Mouse (Mus musculus) ES-E14 (cell line): ENCODE data around the gene Txndc16. TPM values are rescaled to one million over a fixed set of nuclear protein-coding genes. Genes with fewer than 3 reads are reported as not detected.

Experiments
- DNase-seq: peaks from one replicate; pipeline ENCODE4 v3.0.0-alpha.2; 2013; ENCODE audit warnings: low read depth, low spot score
- H3K27ac ChIP-seq: 2 replicates; pipeline ENCODE4 v1.5.1; 2012; ENCODE audit warnings: low read depth, mild to moderate bottlenecking, low read length, moderate library complexity, mixed read lengths; ENCODE audit not compliant: poor library complexity, insufficient read depth, severe bottlenecking
- H3K36me3 ChIP-seq: 2 replicates; pipeline ENCODE4 v1.6.1; 2012; ENCODE audit warnings: mild to moderate bottlenecking, low read length, moderate library complexity, mixed read lengths; ENCODE audit not compliant: control insufficient read depth, poor library complexity, insufficient read depth, severe bottlenecking
- H3K4me1 ChIP-seq, 2 experiments: fragments of 150-350 bp in 1 of 2; sonication (generic) in 1 of 2; 2 replicates each; pipeline ENCODE4 v1.6.1; 2012; ENCODE audit warnings: low read length in 2 of 2, mild to moderate bottlenecking in 1 of 2, mixed read lengths in 1 of 2; ENCODE audit not compliant: control insufficient read depth in 2 of 2, insufficient read depth in 2 of 2, poor library complexity in 1 of 2
- H3K4me3 ChIP-seq, 2 experiments: fragments of 150-350 bp in 1 of 2; sonication (generic) in 1 of 2; 2 replicates each; pipeline ENCODE4 v1.5.1; 2012; ENCODE audit warnings: low read length in 2 of 2, low read depth in 1 of 2, mild to moderate bottlenecking in 1 of 2, mixed read lengths in 1 of 2; ENCODE audit not compliant: insufficient read depth in 1 of 2, poor library complexity in 1 of 2, severe bottlenecking in 1 of 2
- H3K9ac ChIP-seq: 2 replicates; pipeline ENCODE4 v1.6.1; 2012; ENCODE audit warnings: low read depth, mild to moderate bottlenecking, low read length, mixed read lengths; ENCODE audit not compliant: poor library complexity, insufficient read depth, severe bottlenecking
- H3K9me3 ChIP-seq: fragments of 150-350 bp; sonication (generic); 2 replicates; pipeline ENCODE4 v1.6.1; 2012; ENCODE audit warnings: low read depth, mild to moderate bottlenecking, low read length; ENCODE audit not compliant: control insufficient read depth, insufficient read depth
- CHD2 ChIP-seq: IDR thresholded peaks from 2 replicates; pipeline ENCODE4 v1.6.1; 2014; ENCODE audit warnings: mild to moderate bottlenecking, low read depth, low read length, inconsistent platforms
- HCFC1 ChIP-seq: IDR thresholded peaks from 2 replicates; pipeline ENCODE4 v1.6.1; 2012; ENCODE audit warnings: low read length, inconsistent platforms, borderline replicate concordance; ENCODE audit not compliant: insufficient read depth
- MAFK ChIP-seq: IDR thresholded peaks from 2 replicates; pipeline ENCODE4 v1.6.1; 2014; ENCODE audit warnings: mild to moderate bottlenecking, low read depth, low read length, inconsistent platforms; ENCODE audit not compliant: insufficient read depth
- ZC3H11A ChIP-seq: IDR thresholded peaks from 2 replicates; pipeline ENCODE4 v1.6.1; 2012; ENCODE audit warnings: low read depth, mild to moderate bottlenecking, inconsistent platforms, low read length, borderline replicate concordance
- ZNF384 ChIP-seq: IDR thresholded peaks from 2 replicates; pipeline ENCODE4 v1.6.1; 2012; ENCODE audit warnings: low read depth, low read length, inconsistent platforms
- in situ Hi-C, 2 experiments: fragments of 600-800 bp; cut with MboI; formaldehyde crosslinking; loops; one replicate each; pipeline ENCODE4 v1.15.1; 2025; ENCODE audit warnings: low sequenced_read_pairs in 2 of 2, inconsistent platforms in 1 of 2; ENCODE audit not compliant: unreplicated experiment in 2 of 2
- total RNA-seq: library from RNA; depleted of rRNA; stranded (reverse); fragments of 300-350 nt; gene quantifications from 2 replicates; pipeline ENCODE4 v1.2.3, GENCODE M21; 2012

Gene Txndc16
- total RNA-seq, 1 experiment: 3.2 TPM

GRCm38 (mm10) chr14:45181611-45182010, 38.5 kb downstream of the Txndc16 start:
- Histone ChIP-seq H3K9ac (no peak overlapping the region), H3K9me3 (no peaks in the 10 kb centered on the region), H3K4me1 (no peaks in the 10 kb centered on the region), H3K27ac (no peak overlapping the region), H3K36me3 (no peaks in the 10 kb centered on the region), H3K4me3 (no peak overlapping the region)
- in situ Hi-C loops: no loop called here
- DNase-seq: no peak
- TF ChIP-seq HCFC1: no peak
- no peak for TF ChIP-seq CHD2
- TF ChIP-seq MAFK: no peak
- no peak for TF ChIP-seq ZNF384
- no peak for TF ChIP-seq ZC3H11A

- Histone ChIP-seq H3K36me3 (no peaks in the 10 kb centered on the region), H3K4me3 (no peak overlapping the region), H3K9me3 (no peaks in the 10 kb centered on the region), H3K27ac (no peak overlapping the region), H3K4me1 (no peaks in the 10 kb centered on the region), H3K9ac (no peak overlapping the region)
- in situ Hi-C loops: no loop called here
- TF ChIP-seq CHD2 (no peak), HCFC1 (no peak), MAFK (no peak), ZC3H11A (no peak), ZNF384 (no peak)
- DNase-seq: no peak
Observed at GRCm38 (mm10) chr14:45179606-45180005, 40.5 kb downstream of the Txndc16 start.

GRCm38 (mm10) chr14:45179186-45179585, 40.9 kb downstream of the Txndc16 start:
- DNase-seq: no peak
- in situ Hi-C loops: no loop called here
- TF ChIP-seq MAFK: no peak
- no peak for TF ChIP-seq CHD2
- no peak for TF ChIP-seq HCFC1
- no peak for TF ChIP-seq ZC3H11A
- no peak for TF ChIP-seq ZNF384
- no peaks in the 10 kb centered on the region for H3K9me3 ChIP-seq
- H3K9ac ChIP-seq: no peak overlapping the region
- no peaks in the 10 kb centered on the region for H3K36me3 ChIP-seq
- H3K27ac ChIP-seq: no peak overlapping the region
- no peak overlapping the region for H3K4me3 ChIP-seq
- no peaks in the 10 kb centered on the region for H3K4me1 ChIP-seq

- DNase-seq: no peak
- in situ Hi-C loops: no loop called here
- H3K4me3 ChIP-seq: no peak overlapping the region
- H3K9me3 ChIP-seq: no peaks in the 10 kb centered on the region
- H3K27ac ChIP-seq: no peak overlapping the region
- H3K36me3 ChIP-seq: no peaks in the 10 kb centered on the region
- TF ChIP-seq HCFC1 (no peak), ZC3H11A (no peak), ZNF384 (no peak), MAFK (no peak), CHD2 (no peak)
- H3K4me1 ChIP-seq: no peaks in the 10 kb centered on the region
- H3K9ac ChIP-seq: no peak overlapping the region
Observed at GRCm38 (mm10) chr14:45175012-45175740, 45.0 kb downstream of the Txndc16 start.
